Mouse (Mus musculus) liver, embryonic 11.5 days (tissue): ENCODE measurements around the gene Kmt2b. TPM values are rescaled to one million over a fixed set of nuclear protein-coding genes. Genes with fewer than 3 reads are reported as not detected.

Experiments used
- ATAC-seq: fragments of 200-750 bp; cut with Nextera tagmentation; replicated peaks from 2 replicates; pipeline ENCODE4 v1.8.0; 2017; ENCODE audit warnings: moderate number of reproducible peaks, mild to moderate bottlenecking, moderate TSS enrichment, moderate library complexity; ENCODE audit not compliant: low FRiP score
- DNase-seq: peaks from one replicate; pipeline ENCODE4 v3.0.0-alpha.2; 2017; ENCODE audit warnings: low spot score
- H3K27ac ChIP-seq: fragments of 300-500 bp; sonication (generic); 2 replicates; pipeline ENCODE4 v1.5.1; 2014; ENCODE audit warnings: mild to moderate bottlenecking, low read depth, low read length, control low read depth
- H3K27me3 ChIP-seq: fragments of 300-500 bp; sonication (generic); replicated peaks from 2 replicates; pipeline ENCODE4 v1.6.1; 2014; ENCODE audit warnings: low read length, mixed read lengths; ENCODE audit not compliant: control insufficient read depth, insufficient read depth
- H3K36me3 ChIP-seq: fragments of 300-500 bp; sonication (generic); 2 replicates; pipeline ENCODE4 v1.6.1; 2014; ENCODE audit warnings: mild to moderate bottlenecking, low read length, moderate library complexity, mixed read lengths; ENCODE audit not compliant: control insufficient read depth, insufficient read depth
- H3K4me1 ChIP-seq: fragments of 300-500 bp; sonication (generic); replicated peaks from 2 replicates; pipeline ENCODE4 v1.6.1; 2014; ENCODE audit warnings: low read length, mixed read lengths; ENCODE audit not compliant: control insufficient read depth, insufficient read depth
- H3K4me2 ChIP-seq: fragments of 300-500 bp; sonication (generic); 2 replicates; pipeline ENCODE4 v1.6.1; 2014; ENCODE audit warnings: mild to moderate bottlenecking, control low read depth, moderate library complexity
- H3K4me3 ChIP-seq: fragments of 300-500 bp; sonication (generic); 2 replicates; pipeline ENCODE4 v1.5.1; 2014; ENCODE audit warnings: low read depth, low read length, control low read depth
- H3K9ac ChIP-seq: fragments of 300-500 bp; sonication (generic); 2 replicates; pipeline ENCODE4 v1.6.1; 2014; ENCODE audit warnings: low read depth, low read length, control low read depth
- H3K9me3 ChIP-seq: fragments of 300-500 bp; sonication (generic); 2 replicates; pipeline ENCODE4 v1.6.1; 2016; ENCODE audit warnings: low read length, inconsistent platforms, mixed read lengths; ENCODE audit not compliant: control insufficient read depth
- WGBS: fragments of 180-500 bp; shearing (Covaris S2); extraction: QIAGEN DNeasy Blood & Tissue Kit; methylation state at CpG from one replicate; pipeline ENCODE4 v1.1.7; 2014; 5-methylcytosine and 5-hydroxymethylcytosine counted together
- polyA plus RNA-seq: library from polyadenylated mRNA; unstranded; fragments of >200 nt; fragmentation: Nextera tagmentation; extraction: Ambion mirVana; gene quantifications from 2 replicates; pipeline ENCODE4 v1.2.1, GENCODE M21; 2014

Gene Kmt2b
- polyA plus RNA-seq, 1 experiment from 2014 or later, result 11.4 TPM

DNA sequence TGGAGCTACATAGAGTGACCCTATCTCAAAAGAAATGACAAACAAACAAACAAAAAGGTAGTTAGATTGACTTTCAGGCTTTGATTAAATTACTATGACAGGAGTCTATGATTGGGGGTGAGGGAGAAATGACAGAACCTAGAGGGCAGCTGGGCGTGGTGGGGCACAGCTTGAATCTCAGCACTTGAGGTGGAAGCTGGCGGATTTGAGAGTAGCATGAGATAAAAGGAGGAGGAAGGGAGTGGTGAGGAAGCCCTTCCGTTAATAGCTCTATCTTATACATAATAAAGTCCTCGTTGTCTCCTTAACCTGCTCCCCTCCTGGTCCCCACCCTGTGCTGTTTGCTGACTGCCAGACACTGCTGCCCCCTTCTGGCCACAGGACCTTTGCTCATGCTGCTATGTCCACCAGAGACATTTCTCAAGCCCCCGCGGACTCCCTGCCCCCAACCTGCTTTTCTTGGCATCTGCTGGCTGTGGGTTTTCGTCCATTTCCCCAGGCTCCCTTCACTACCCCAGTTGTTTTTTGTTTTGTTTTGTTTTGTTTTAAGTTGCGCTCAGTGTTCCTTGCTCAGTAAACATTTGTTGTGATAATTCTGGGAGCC is 19.3 kb upstream of the Kmt2b start:
- DNase-seq (peak; percentile 58), ATAC-seq (0 out of 2 replicates have a peak, but pooled peaks have one; percentile 34)
- no peaks in the 10 kb centered on the region for H3K9me3 ChIP-seq
- H3K27me3 ChIP-seq, result no peaks in the 10 kb centered on the region
- 0 out of 2 replicates have a peak, but pooled peaks cover 2% of the 10 kb centered on the region for H3K4me1 ChIP-seq
- H3K36me3 ChIP-seq, result no peaks in the 10 kb centered on the region
- no peak overlapping the region for H3K4me2 ChIP-seq
- no peak overlapping the region for H3K4me3 ChIP-seq
- WGBS, result 27% methylated on average over 8 of the region's 8 CpGs
- H3K27ac ChIP-seq, result no peak overlapping the region
- H3K9ac ChIP-seq, result no peak overlapping the region

DNA sequence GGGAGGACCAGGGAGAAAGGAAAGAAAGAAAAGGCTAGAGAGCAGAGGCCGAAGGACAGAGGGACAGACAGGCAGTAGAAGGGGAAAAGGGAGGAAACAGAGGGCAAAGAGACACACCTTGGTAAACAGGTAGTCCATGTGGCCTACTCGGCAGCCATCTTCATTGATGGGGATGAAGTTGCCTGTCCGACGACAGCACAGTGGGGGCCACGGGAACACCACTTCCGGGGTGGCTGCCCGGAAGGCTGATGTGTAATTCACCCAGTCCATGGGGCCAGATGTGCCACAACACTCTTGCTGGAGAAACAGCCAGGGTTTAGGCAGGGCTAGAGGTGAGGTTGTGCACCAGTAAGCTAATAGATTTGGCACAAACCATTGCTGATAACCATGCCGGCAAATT is 16.4 kb upstream of the Kmt2b start:
- ATAC-seq, result no peak
- Histone ChIP-seq H3K4me2 (no peak overlapping the region), H3K36me3 (no peaks in the 10 kb centered on the region), H3K4me3 (no peak overlapping the region), H3K27me3 (no peaks in the 10 kb centered on the region), H3K4me1 (0 out of 2 replicates have a peak, but pooled peaks cover 2% of the 10 kb centered on the region), H3K27ac (no peak overlapping the region), H3K9me3 (no peaks in the 10 kb centered on the region), H3K9ac (no peak overlapping the region)
- DNase-seq, result no peak
- WGBS, result 82% methylated on average over 8 of the region's 8 CpGs

DNA sequence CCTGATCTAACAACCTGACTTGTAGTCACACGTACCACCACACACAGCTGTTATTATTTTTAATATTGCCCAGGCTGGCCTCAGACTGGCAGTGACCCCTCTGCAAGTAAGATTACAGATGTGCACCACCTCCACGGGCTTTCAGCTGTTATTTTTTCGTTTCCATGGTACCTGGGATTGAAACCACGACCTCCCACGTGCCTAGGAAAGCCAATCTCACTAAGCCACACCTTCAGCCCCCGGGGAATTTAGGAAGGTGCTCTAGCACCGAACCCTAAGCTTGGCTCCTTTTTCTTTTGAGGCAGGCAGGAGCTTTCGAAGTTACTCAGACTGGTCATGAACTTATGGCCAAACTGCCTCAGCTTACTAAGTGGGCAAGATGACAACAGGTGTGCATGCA is 15.9 kb upstream of the Kmt2b start:
- no peaks in the 10 kb centered on the region for H3K36me3 ChIP-seq
- H3K4me3 ChIP-seq, result no peak overlapping the region
- WGBS, result 66% methylated on average over 8 of the region's 8 CpGs
- no peaks in the 10 kb centered on the region for H3K9me3 ChIP-seq
- 0 out of 2 replicates have a peak, but pooled peaks cover 6% of the 10 kb centered on the region for H3K4me1 ChIP-seq
- no peak overlapping the region for H3K9ac ChIP-seq
- H3K27ac ChIP-seq, result no peak overlapping the region
- no peaks in the 10 kb centered on the region for H3K27me3 ChIP-seq
- ATAC-seq (no peak), DNase-seq (no peak)
- no peak overlapping the region for H3K4me2 ChIP-seq

DNA sequence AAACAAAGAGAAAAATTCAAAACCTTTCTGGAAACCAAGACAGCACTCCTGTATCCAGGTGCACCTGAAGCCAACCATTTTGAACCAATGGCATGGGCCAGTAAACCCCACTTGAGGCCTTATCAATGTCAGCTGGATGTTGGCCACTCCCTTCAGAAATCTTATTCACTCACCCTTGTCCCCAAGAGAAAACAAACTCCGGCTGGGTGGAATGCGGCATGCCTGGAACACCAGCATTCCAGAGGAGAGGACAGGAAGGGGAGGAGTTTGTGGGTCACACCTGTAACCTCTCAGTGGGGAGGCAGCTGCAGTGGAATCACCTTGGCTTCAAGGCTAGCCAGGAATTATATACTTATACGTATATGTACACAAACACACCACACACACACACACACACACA is 14.1 kb upstream of the Kmt2b start:
- H3K4me2 ChIP-seq, result no peak overlapping the region
- no peaks in the 10 kb centered on the region for H3K9me3 ChIP-seq
- H3K36me3 ChIP-seq, result no peaks in the 10 kb centered on the region
- H3K4me3 ChIP-seq, result no peak overlapping the region
- 0 out of 2 replicates have a peak, but pooled peaks cover 4% of the 10 kb centered on the region for H3K4me1 ChIP-seq
- ATAC-seq (no peak), DNase-seq (no peak)
- H3K9ac ChIP-seq, result no peak overlapping the region
- whole genome bisulfite sequencing, result 48% methylated on average over 3 of the region's 3 CpGs
- no peaks in the 10 kb centered on the region for H3K27me3 ChIP-seq
- no peak overlapping the region for H3K27ac ChIP-seq

DNA sequence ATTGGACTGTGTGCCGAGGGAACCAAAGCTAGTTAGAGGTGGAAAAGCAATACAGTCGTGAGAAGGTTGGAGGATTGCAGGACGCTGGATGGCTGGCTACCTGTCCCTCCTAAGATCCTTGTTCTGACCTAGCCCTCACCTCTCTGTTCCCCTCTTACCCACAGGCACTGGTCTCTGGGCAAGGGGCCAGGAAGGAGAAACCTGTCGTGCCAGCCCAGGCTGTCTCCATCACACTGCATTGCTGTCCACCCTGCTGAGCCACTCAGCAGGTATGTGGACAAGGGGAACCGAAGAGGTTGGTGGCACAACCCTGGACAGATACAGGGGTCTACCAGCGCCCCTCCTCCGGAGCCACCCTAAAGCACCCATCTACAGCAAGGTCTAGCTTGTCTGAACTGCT is 12.1 kb upstream of the Kmt2b start:
- Histone ChIP-seq H3K36me3 (no peaks in the 10 kb centered on the region), H3K27me3 (no peaks in the 10 kb centered on the region), H3K9me3 (no peaks in the 10 kb centered on the region), H3K4me2 (peak overlapping the region; percentile 25; the same call in 1 of the 2 replicates), H3K4me1 (0 out of 2 replicates have a peak, but pooled peaks cover 4% of the 10 kb centered on the region), H3K27ac (no peak overlapping the region), H3K4me3 (no peak overlapping the region), H3K9ac (no peak overlapping the region)
- WGBS, result 69% methylated on average over 7 of the region's 7 CpGs
- ATAC-seq (no peak), DNase-seq (no peak)

DNA sequence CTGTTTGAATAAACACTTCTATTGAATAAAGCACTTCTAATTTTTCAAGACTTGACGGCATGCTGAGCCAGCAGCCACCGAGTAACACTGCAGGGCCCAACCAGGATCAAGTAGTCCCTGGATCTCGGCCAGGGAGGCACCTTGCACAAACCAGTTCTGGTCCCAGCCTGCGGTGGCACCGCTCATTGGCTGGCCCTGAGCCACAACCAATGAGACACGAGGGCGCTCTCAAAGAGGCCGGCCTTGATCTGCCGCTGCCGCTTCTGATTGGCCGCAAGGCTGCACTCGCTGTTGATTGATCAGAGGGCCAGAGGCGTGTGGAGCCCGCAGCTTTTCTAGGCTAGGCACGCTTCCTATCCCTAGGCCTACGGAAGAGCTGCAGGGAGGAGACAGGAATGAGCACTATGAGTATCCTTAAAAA is 11.4 kb upstream of the Kmt2b start:
- DNase-seq, result peak; percentile 74
- Histone ChIP-seq H3K9ac (0 out of 2 replicates have a peak overlapping the region, but pooled peaks have one; percentile 1), H3K4me2 (peak overlapping the region; percentile 37)

DNA sequence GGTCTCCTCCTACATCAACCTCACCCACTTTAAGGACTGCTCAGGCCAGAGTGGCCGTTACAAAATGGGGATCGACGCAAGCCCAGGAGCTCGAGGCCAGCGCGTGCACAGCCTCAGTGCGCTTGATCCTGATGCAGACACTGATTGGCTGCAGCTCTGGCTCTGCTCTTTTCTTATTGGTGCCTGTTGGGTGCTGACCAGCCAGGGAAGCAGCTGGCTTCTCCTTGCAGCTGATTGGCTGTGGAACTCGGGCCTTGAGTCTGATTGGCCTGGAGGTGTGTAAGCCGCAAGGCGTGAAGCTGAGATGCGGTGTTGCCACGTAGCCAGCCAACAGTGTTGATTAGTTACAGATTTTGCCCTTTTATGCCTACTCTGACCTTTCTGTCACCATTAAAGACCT is 10.3 kb upstream of the Kmt2b start, which contains the start of gene Zbtb32:
Zbtb32 (minus strand) TSS at position 124 of the 400 bp plus-strand sequence.
- ATAC-seq (no peak), DNase-seq (no peak)
- Histone ChIP-seq H3K4me1 (0 out of 2 replicates have a peak, but pooled peaks cover 4% of the 10 kb centered on the region), H3K9me3 (no peaks in the 10 kb centered on the region), H3K36me3 (no peaks in the 10 kb centered on the region), H3K4me3 (no peak within 1 kb of the TSS), H3K27me3 (no peaks in the 10 kb centered on the region), H3K9ac (no peak within 1 kb of the TSS), H3K4me2 (peak within 1 kb of the TSS; percentile 37), H3K27ac (no peak within 1 kb of the TSS)
- whole genome bisulfite sequencing, result 90% methylated on average over 12 of the region's 12 CpGs

More for the DNA sequence above, 11.4 kb upstream of the Kmt2b start:
- H3K27ac ChIP-seq, result no peak overlapping the region
- H3K4me3 ChIP-seq, result no peak overlapping the region
- no peaks in the 10 kb centered on the region for H3K36me3 ChIP-seq
- ATAC-seq, result peak; percentile 97
- H3K4me1 ChIP-seq, result 0 out of 2 replicates have a peak, but pooled peaks cover 4% of the 10 kb centered on the region
- no peaks in the 10 kb centered on the region for H3K27me3 ChIP-seq
- H3K9me3 ChIP-seq, result no peaks in the 10 kb centered on the region
- 6% methylated on average over 16 of the region's 16 CpGs for WGBS

DNA sequence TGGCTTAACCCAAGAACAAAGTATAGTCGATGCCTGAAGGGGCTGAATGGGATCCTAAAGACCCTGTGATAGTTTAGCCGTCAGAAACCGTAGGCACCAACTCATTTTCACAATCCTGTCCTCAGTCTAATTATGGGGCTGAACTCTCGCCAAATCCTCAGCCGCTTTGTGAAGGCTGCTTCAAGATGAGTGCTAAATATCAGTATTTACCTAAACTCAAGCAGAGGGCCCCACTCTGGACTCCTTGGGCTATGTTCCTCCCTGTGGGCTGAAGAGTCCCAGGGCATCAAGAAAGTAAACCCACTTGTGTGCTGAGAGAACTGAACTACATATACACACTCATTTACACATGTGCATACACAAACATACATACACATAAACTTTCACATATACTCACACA is 8.3 kb upstream of the Kmt2b start:
- Histone ChIP-seq H3K9ac (no peak overlapping the region), H3K27ac (no peak overlapping the region), H3K4me2 (no peak overlapping the region), H3K9me3 (no peaks in the 10 kb centered on the region), H3K4me3 (no peak overlapping the region), H3K27me3 (no peaks in the 10 kb centered on the region), H3K36me3 (no peaks in the 10 kb centered on the region), H3K4me1 (0 out of 2 replicates have a peak, but pooled peaks cover 4% of the 10 kb centered on the region)
- WGBS, result 80% methylated on average over 5 of the region's 5 CpGs
- no peak for ATAC-seq
- DNase-seq, result no peak

DNA sequence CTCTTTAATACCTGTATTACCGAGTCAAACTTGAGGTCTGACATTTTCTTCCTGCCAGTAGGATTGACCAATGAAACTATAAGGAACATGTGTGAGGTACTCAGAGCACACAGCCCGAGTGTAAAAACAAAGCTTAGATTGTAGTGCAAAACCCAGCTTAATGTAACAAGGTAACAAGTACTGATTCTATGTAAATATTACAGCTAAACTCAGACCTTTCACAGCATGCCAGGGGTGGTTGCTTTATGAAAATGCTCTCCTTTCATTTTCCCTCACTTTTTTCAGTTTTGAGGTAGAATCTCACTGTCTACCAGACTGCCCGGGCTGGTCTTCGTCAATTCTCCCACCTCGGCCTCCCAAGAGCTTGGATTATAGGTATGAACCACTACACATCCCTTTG is 7.6 kb upstream of the Kmt2b start:
- no peaks in the 10 kb centered on the region for H3K36me3 ChIP-seq
- no peaks in the 10 kb centered on the region for H3K27me3 ChIP-seq
- 76% methylated on average over 5 of the region's 5 CpGs for WGBS
- ATAC-seq (no peak), DNase-seq (no peak)
- no peaks in the 10 kb centered on the region for H3K9me3 ChIP-seq
- 0 out of 2 replicates have a peak, but pooled peaks cover 4% of the 10 kb centered on the region for H3K4me1 ChIP-seq
- no peak overlapping the region for H3K4me2 ChIP-seq
- no peak overlapping the region for H3K9ac ChIP-seq
- H3K4me3 ChIP-seq, result no peak overlapping the region
- no peak overlapping the region for H3K27ac ChIP-seq
